Mouse (Mus musculus): Measurements from ENCODE around the gene Nrn1l. TPM values are rescaled to one million over a fixed set of nuclear protein-coding genes. Genes with fewer than 3 reads are reported as not detected.

Nrn1l gene
- total RNA-seq (2021) = under 1 TPM; 0.61 to 0.65 TPM

DNA sequence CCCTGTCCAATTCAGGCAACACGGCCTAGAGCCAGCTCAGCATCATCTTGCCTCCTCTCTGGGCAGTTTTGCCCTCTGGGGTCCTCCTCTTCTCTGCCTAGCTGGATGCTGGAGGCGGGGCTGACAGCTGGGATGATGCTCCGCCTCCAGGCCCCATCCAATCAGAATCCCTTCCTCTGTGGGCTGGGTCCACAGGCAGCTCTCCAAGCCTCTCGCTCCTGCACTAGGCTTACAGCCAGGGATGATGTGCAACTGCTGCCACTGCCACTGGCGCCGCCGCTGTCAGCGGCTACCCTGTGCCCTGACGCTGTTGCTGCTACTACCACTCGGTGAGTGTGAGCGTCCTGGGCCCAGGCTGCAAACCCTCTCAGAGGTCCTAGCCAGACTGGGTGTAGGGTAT lies at the start of gene Nrn1l:
TSS of gene Nrn1l (plus strand) at position 229 of the 400 bp plus-strand sequence.
- DNase-seq (ENCODE audit: low spot score) = peak; percentile 58
- intact Hi-C loops (cut with DNase I) = no loop called here

DNA sequence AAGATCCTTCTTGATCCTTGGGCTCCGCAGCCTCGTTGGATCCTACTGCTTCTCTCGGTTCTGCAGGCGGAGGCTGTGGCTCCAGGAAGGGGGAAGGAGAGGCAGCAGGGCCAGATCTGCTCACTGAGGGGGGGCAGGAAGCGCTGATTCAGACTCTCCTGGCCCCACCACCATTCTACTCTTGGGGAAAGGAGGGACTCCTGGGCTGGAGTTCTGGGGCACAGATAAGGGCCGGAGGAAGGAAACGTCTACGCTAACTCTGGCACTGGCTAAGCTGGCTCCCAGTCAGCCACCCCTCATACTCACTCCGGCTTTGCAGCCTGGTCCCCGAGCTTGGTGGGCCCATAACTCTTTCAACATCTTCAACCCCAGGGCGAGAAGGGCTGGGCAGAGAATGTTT lies 46.7 kb upstream of the Nrn1l start:
- intact Hi-C loops (cut with DNase I) = no loop called here
- DNase-seq (ENCODE audit: low spot score) = no peak

DNA sequence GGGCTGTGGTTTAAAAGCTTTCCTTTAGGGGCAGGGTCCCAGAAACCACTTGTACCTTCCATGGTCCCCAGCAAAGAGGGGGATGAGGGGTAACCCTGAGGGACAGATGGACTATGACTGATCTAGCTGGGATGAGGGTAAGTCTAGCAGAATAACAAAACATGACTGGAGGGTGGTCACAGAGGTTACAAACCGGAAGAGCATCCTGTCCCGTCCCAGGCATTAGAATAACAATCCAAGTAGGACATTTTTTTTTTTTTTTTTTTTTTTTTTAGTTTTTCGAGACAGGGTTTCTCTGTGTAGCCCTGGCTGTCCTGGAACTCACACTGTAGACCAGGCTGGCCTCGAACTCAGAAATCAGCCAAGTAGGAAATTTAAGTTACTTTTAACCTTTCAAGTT lies 43.4 kb upstream of the Nrn1l start:
- intact Hi-C loops (cut with DNase I) = loop anchor here (5.0 kb wide), 1 partner anchor 82 kb away; the partner anchor contains the start of gene Ctrl
- no peak for DNase-seq (ENCODE audit: low spot score)

DNA sequence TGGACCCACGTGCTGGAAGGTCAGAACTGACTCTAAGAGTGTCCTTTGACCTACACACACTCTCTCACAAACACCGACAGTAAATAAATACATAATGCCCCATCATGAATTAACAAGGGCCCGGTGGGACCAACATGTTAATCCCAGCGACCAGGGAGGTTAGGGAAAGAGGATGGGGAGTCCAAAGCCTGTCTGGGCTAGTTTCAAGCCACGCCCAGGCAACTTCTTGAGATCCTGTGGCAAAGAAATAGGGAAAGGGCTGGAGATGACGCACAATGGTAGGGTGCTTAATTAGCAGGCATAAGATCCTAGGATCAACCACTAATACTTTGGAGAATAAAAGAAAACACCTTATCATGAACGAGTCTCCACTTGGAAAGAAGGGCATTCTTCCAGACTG lies 42.8 kb upstream of the Nrn1l start:
- no peak for DNase-seq (ENCODE audit: low spot score)
- intact Hi-C loops (cut with DNase I) = loop anchor here (5.0 kb wide), 1 partner anchor 82 kb away; the partner anchor contains the start of gene Ctrl

DNA sequence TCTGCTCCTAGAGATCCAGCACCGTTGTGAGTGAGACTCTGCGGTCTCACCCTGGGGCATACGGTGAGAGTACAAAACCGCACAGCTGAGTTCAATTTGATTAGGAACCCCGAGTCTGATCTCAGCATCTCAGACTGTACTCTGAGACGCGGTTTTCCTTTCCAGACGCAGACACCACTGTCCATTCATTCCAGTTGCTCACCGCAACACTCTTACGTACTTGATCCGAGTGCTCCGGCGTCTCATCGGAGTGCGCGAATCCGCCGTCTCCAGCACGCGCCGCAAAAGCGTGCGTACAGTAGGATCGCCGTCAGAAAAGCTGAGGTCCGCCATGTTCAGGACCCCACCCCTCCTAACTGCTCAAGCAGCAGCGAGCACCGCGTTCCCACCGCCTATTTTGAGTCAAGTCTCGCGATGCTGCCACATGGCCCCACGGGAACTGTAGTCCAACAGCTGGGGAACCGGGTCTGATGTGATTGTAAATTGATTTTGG lies 41.7 kb upstream of the Nrn1l start:
- intact Hi-C loops (cut with DNase I) = loop anchor here (5.0 kb wide), 1 partner anchor 81 kb away; the partner anchor contains the start of gene Ctrl
- peak; percentile 79 for DNase-seq (ENCODE audit: low spot score)

DNA sequence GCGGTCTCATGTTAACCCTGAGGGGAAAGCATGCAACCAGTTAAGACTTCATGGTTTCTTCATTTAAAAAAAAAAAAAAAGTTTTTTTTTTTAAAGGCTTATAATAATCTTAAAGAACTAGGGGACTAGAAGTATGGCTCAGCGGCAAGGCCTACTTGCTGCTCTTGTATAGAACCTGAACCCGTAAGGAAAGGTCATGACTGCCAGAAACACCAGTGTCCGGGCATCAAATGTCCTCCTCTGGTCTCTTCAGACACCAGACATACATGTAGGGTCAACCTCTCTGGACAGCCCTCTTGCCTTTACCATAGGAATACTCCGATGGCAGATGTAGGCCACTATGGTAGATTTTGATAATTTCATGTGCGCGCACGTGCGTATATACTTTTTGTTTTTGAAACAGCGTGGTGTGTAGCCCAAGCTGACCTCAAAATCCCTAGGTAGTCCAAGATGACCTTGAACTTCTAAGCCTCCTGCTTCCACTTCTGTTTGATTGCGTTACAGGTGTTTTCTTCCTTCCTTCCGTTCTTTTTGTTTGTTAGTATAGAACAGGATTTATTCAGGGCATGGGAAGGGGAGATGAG lies 41.1 kb upstream of the Nrn1l start:
- intact Hi-C loops (cut with DNase I) = loop anchor here (5.0 kb wide), 1 partner anchor 80 kb away; the partner anchor contains the start of gene Ctrl
- no peak for DNase-seq (ENCODE audit: low spot score)

DNA sequence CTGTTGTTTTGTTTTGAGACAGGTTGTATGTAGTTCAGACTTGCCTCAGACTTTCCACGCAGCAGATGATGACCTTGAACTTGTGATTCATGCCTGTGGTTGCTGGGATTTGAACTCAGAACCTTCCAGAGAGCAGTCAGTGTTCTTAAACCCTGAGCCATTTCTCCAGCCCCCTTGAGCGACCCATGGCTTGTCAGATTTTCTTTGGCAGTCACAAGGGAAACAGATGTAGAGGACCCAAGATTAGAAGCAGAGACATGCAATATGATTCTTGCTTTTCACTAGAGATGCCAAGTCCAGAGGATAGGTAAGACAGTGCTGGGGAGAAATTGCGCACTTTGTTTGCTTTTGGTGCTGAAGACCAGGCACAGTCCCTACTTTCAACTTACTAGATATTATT lies 40.2 kb upstream of the Nrn1l start, which contains the start of gene Cenpt:
TSS of gene Cenpt (minus strand) at position 101 of the 400 bp plus-strand sequence.
- DNase-seq (ENCODE audit: low spot score) = no peak
- intact Hi-C loops (cut with DNase I) = loop anchor here (5.0 kb wide), 1 partner anchor 79 kb away; the partner anchor contains the start of gene Ctrl

DNA sequence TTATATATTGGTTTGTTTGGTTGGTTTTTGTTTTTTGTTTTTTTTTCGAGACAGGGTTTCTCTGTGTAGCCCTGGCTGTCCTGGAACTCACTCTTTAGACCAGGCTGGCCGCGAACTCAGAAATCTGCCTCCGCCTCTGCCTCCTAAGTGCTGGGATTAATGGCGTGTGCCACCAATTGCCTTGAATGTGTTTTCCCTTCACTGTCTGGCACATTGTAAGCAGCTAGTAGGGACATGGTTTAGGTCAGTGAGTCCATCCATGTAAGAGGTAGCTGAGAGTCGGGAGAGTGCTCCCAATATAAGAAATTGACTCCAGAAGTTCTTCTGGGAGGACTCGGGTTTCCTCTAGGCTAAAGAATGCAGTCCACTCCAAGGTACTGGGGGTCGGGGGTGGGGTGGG lies 39.1 kb upstream of the Nrn1l start:
- no peak for DNase-seq (ENCODE audit: low spot score)
- intact Hi-C loops (cut with DNase I) = loop anchor here (5.0 kb wide), 1 partner anchor 78 kb away; the partner anchor contains the start of gene Ctrl

DNA sequence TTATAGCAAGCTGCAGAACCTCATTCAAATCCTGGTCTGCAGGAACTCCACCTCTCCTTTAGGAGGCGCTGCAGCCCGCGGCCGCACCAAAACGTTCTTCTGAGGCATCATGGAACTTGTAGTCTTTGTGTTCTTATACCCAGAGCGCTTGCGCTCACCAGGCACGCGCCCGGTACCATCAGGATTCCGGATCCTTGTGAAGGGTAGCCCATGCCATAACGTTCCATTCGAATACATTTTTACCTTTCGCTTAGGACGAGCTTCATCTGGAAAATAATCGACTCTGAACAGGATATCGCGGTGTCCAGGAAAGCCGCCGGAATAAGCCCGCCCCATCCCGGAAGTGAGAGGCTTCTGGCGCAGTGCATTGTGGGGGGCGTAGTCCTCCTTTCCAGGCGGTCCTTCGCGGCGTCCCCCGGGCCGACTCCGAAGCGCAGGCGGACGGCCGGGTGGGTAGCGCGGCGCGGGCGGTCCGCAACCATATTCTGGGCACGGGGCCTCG lies 38.6 kb upstream of the Nrn1l start, which contains the start of gene Thap11:
TSS of gene Thap11 (plus strand) at position 418 of the 502 bp plus-strand sequence.
- DNase-seq (ENCODE audit: low spot score) = peak; percentile 84
- intact Hi-C loops (cut with DNase I) = loop anchor here (5.0 kb wide), 1 partner anchor 78 kb away; the partner anchor contains the start of gene Ctrl

DNA sequence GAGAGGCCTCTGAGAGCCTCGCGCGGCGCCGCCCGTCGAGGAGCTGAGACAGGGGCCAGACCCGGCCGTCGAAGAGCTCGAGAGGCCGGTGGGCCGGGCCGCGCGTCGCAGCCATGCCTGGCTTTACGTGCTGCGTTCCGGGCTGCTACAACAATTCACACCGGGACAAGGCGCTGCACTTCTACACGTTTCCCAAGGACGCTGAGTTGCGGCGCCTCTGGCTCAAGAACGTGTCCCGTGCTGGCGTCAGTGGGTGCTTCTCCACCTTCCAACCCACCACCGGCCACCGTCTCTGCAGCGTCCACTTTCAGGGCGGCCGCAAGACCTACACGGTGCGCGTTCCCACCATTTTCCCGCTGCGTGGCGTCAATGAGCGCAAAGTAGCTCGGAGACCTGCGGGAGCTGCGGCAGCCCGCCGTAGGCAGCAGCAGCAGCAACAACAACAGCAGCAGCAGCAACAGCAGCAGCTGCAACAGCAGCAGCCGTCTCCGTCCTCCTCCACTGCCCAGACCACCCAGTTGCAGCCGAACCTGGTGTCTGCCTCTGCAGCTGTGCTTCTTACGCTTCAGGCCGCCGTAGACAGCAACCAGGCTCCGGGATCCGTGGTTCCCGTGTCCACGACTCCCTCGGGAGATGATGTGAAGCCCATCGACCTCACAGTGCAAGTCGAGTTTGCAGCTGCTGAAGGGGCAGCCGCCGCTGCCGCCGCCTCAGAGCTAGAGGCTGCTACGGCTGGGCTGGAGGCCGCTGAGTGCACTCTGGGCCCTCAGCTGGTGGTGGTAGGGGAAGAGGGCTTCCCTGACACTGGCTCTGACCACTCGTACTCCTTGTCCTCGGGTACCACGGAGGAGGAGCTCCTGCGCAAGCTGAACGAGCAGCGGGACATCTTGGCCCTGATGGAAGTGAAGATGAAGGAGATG lies 37.9 kb upstream of the Nrn1l start:
- intact Hi-C loops (cut with DNase I) = no loop called here
- DNase-seq (ENCODE audit: low spot score) = no peak

DNA sequence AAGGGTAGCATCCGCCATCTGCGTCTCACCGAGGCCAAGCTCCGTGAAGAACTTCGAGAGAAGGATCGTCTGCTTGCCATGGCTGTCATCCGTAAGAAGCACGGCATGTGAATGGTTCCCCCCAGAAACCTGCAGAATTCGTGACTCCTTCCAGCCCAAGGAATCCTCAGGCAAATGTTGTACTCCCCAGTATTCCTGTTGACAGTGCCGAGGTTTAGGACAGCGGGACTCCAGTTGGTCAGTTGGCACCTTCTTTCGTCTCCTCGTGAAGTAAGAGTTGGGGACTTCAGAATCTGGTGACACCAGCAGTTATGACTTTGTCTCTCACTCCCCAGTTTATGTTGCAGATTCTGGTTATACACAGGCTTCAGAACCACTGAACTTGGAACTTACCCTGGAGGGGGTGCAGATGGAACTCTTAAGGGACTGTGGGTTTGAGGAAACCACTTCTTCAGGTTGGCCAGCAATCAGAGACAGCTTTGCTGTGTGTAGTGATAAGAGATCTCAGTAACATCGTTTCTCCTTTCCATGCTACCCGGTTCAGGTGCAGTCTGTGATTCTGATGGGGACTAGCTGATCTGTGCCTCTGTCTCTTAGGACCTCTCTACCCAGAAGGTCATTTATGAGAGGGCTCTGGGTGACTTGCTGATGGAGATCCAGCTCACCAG lies 37.1 kb upstream of the Nrn1l start:
- DNase-seq (ENCODE audit: low spot score) = no peak
- intact Hi-C loops (cut with DNase I) = no loop called here

DNA sequence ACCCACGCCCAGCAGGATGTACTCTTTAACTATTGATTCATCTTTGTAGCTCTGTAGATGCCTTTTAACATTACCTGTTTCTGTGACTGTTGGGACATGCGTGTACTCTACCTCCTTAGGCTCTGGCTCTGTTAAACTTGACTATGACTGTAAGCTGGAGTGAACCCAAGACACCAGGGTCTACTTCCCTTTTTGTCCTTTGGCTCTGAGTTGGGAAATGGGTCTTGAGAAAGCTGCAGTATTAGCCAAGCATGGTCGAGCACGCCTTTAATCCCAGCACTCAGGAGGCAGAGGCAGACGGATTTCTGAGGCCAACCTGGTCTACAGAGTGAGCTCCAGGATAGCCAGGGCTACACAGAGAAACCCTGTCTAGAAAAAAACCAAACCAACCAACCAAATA lies 34.9 kb upstream of the Nrn1l start:
- intact Hi-C loops (cut with DNase I) = no loop called here
- no peak for DNase-seq (ENCODE audit: low spot score)

DNA sequence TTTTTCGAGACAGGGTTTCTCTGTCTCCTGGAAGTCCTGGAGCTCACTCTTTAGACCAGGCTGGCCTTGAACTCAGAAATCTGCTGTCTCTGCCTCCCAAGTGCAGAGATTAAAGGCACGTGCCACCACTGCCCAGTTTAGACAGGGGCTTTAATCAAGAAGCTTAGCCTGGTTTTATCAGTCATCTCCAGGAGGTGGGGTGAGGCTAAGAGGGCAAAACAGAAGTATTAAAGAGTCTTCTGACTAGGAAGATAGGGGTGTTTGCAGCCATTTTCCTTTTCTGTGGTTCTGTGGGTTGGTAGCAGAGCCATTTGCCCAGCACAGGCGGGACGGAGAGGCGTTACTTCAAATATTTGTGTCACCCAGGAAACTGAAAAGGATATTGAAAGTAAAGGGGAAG lies 34.1 kb upstream of the Nrn1l start:
- no peak for DNase-seq (ENCODE audit: low spot score)
- intact Hi-C loops (cut with DNase I) = no loop called here

DNA sequence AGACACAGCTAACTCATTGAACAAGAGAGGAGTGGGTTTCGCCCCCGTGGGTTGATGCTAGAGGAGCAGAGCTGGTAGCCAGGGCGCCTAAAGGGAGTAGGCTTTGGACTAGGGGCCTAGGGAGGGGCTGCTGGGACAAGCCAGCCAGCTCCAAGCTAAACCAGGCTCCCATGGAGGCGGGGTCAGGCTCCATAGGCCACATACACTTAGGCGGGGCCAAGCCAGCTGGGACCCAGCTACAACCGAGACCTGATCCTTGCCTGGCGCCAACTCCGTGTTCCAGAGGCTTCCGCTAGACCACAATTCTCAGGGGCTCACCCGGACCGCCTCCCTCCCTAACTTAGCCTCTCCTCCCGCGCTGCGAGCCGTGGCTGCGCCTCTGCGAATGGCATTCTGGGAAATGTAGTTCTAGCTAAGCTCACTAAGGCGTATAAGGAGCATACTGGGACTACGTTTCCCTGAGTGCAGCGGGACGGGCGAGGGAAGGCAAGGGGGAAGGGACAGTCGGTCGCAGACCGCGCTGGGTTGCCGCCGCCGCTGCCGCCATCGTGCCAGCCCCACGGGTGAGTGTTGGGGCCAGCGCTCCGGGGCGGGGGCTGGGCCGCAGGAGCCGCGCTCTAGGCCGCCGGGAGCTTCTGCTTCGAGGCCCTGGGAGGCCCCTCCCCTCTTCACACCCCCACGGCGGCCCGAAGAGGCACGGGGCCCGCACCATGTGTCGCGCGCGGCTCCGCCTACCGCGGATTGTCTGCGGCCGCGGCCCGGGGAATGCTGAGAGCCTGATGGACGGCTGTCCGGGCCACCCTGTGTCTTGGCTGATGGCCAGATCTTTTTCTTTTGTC lies 33.0 kb upstream of the Nrn1l start, which contains the start of gene Nutf2:
TSS of gene Nutf2 (plus strand) at position 438 of the 839 bp plus-strand sequence.
- DNase-seq (ENCODE audit: low spot score) = peak; percentile 97
- intact Hi-C loops (cut with DNase I) = loop anchor here (5.0 kb wide), 1 partner anchor 37 kb away; no protein-coding TSS in a partner anchor

DNA sequence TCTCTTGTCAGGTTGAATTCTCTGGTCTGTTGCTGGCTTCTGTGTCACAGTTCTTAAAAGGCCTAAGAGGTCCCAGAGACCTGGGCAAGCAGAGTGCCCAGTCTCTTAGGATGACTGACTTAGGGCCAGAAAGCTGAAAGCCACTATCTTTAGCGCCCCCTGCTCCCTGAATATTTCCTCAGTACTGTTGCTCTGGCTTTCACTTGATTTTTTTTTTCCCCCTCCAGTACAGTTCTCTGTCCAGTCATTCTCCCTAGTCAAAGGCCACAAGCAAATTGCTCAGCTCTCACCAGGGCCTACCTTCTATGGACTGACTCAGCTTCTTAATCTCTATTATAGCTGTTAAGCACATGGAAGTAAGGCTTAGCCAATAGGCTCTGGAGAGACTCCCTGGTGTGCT lies 31.4 kb upstream of the Nrn1l start:
- intact Hi-C loops (cut with DNase I) = loop anchor here (5.0 kb wide), 1 partner anchor 35 kb away; no protein-coding TSS in a partner anchor
- DNase-seq (ENCODE audit: low spot score) = no peak

DNA sequence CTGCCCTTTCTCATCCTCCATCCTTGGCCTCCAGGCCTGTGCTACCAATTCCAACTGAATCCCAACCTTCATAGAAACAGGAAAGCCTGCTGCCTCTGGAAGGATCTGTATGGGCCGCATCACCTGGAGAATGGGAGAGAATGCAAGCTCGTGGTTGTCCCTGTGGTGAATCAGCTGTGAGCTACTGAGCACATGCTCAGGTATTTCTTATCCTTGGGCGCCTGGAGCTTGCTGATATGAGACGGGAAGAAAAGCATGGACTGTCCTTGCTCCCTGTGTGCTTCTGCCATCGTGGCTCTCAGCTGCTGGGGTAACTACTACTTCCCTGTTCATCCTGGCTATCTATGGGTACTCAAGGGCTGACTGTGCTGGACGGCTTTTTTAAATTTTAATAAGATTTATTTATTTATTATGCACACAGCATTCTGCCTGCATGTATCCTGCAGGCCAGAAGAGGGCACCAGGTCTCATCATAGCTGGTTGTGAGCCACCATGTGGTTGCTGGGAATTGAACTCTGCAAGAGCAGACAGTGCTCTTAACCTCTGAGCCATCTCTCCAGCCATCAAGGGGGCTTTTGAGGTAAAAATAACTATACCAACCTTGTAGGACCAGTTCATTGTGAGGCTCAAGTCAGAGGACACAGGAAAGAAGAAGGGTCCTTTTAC lies 26.9 kb upstream of the Nrn1l start:
- intact Hi-C loops (cut with DNase I) = no loop called here
- no peak for DNase-seq (ENCODE audit: low spot score)

DNA sequence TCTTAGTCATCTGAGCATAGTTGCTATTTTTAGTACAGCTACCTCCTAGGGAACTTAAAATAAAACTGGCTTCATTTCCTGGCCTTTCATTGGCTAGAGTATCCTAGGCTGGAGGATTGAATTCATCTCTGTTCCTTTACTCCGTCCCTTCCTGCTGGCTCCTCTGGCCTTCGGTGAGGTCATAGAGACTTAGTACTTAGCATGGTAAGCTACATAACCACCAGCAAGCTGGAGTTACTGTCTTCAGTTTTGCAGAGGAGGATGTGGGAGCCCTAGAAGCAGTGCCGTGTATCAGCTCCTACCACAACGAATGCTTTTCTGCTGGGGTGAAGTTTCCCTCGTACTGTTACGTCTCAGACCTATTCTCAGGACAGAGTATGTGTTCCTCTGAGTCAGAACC lies 19.1 kb upstream of the Nrn1l start:
- intact Hi-C loops (cut with DNase I) = no loop called here
- DNase-seq (ENCODE audit: low spot score) = no peak

Measured in heart, postnatal 25 days (tissue).